Mouse (Mus musculus) ovary, postnatal 36 days (tissue): ENCODE measurements around the gene Lbhd2.

Source experiments
- DNase-seq: peaks from one replicate; pipeline ENCODE4 v3.0.0; 2022; ENCODE audit warnings: low spot score, mixed read lengths

The Lbhd2 gene

GRCm38 (mm10) chr12:111406622-111407021 is at the start of gene Lbhd2:
Gene Lbhd2, plus strand, starts transcription at chr12:111406809.
- no peak for DNase-seq

GRCm38 (mm10) chr12:111360671-111361070 is 45.9 kb upstream of the Lbhd2 start:
- DNase-seq, result no peak

GRCm38 (mm10) chr12:111361319-111362098 is 45.1 kb upstream of the Lbhd2 start:
- DNase-seq, result no peak

- DNase-seq, result no peak
Observed at GRCm38 (mm10) chr12:111364234-111364633, 42.4 kb upstream of the Lbhd2 start.

DNA sequence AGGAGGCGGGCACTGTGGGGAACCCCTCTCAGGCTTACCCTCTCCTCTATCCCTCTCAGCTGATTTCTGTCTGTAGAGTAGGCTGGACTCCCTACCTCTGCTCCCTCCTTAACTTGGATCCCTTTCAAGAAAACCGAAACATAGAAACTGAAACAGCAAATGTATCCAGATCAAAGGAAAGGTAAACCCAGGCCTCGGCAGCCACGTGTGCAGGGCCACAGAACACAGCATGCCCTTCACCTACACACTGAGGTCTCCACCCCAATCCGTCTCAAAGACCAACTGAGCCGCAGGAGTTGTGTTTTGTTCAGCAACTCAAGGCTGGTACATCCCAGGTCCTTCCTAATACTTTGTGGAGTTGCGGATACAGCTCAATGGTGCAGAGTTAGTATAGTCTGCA is 39.5 kb upstream of the Lbhd2 start:
- no peak for DNase-seq

DNA sequence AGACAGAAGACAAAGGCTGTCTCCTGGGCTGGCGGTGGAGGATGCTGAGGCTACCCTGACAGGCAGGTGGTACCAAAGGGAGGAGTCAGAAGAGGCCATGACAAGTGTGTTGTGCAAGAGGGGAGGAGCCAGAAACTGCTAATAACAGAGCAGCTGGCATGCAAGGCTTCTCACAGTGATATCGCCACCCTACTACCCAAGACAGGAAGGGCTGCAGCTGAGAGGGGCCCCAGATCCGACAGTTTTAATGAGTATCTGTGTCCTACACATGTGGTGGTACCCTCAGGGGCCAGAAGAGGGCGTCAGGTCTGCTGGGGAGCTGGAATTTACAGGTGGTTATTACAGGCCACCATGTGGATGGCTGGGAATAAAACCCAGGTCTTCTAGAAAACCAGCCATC is 36.4 kb upstream of the Lbhd2 start:
- no peak for DNase-seq

DNA sequence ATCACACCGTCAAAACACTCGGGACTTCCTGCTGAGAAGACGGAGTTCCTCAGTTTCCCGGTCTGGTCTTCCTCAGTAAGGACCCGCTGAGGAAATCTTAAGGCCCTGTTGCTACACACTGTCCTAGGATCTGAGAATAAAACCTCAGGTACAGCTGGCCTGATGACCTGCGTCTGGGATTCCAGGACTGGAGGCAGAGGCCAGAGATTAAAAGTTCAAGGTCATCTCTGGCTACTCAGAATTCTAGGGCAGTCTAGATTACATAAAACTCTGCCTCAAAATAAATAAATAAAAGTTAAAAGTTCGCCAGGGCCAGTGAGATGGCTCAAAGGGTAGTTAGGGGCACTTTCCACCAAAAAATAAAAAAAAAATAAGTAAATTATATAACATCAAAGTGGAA is 34.7 kb upstream of the Lbhd2 start:
- DNase-seq, result no peak

GRCm38 (mm10) chr12:111373411-111373810 is 33.2 kb upstream of the Lbhd2 start:
- DNase-seq, result no peak

- DNase-seq, result no peak
Observed at GRCm38 (mm10) chr12:111374727-111375126, 31.9 kb upstream of the Lbhd2 start.

DNA sequence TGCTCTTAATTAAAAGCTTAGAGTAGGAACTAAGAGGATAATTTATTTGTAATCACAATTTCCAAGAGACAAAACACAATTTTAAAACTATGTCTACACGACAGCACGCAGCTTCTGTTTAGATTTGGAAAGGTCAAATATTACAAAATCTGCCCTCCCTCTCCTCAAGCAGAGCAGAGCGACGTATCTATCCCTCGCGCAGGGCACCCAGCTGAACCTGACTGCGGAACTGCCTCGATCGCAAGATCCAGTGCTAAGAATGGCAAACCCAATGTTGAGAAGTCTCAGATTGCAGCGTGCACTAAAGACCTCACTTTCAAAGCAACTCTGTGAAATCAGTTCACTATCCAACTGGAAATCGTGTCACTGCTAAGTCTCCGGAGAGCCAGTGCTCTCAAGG is 31.1 kb upstream of the Lbhd2 start:
- DNase-seq, result no peak

GRCm38 (mm10) chr12:111376053-111376452 is 30.6 kb upstream of the Lbhd2 start:
- DNase-seq, result no peak

DNA sequence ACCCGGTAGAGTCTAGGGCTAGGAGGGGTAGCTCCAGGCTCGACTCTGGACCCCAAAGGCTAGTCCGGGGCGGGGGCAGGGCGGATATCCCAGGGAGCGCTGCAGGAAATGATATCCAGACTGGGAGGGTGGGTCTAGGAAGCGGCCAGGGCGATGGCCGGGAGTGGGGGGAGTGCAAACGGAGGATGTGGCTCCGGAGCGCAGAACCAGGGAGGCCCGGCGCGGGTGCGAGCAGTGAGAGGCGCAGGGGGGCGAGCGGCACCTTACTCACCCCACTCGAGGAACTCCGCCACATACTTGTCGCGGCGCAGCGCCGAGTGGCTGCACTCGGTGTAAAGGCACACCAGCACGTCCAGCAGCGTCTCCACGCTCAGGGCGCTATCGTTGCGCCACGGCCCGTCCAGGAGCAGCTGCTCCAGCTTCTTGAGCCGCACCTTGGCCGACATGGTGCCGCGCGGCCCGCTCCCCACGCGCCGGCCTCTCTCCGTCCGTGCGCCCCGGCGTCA is 29.7 kb upstream of the Lbhd2 start:
- peak; percentile 56 for DNase-seq

- DNase-seq, result peak; percentile 96
Observed at GRCm38 (mm10) chr12:111377376-111377973, 29.1 kb upstream of the Lbhd2 start, which contains the start of gene Cdc42bpb. Gene Cdc42bpb, minus strand, starts transcription at chr12:111377718.

- no peak for DNase-seq
Observed at GRCm38 (mm10) chr12:111377986-111378490, 28.6 kb upstream of the Lbhd2 start.

DNA sequence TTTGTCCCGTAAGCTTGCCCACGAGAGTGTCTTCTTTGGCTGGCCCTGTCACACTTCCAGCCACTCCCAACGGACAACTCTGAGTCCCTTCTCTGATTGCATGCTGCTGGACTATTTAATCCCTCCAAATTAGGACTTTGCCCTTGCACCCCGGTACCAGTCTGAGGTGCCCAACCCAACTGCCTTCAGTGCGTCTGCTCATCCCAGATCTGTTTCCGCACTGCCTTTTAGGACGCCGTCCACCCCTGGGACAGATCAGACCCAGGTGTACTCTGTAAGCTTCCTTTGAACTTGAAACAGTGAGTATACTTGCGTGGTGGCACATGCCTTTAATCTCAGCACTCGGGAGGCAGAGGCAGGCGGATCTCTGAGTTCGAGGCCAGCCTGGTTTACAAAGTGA is 27.8 kb upstream of the Lbhd2 start:
- DNase-seq, result no peak

DNA sequence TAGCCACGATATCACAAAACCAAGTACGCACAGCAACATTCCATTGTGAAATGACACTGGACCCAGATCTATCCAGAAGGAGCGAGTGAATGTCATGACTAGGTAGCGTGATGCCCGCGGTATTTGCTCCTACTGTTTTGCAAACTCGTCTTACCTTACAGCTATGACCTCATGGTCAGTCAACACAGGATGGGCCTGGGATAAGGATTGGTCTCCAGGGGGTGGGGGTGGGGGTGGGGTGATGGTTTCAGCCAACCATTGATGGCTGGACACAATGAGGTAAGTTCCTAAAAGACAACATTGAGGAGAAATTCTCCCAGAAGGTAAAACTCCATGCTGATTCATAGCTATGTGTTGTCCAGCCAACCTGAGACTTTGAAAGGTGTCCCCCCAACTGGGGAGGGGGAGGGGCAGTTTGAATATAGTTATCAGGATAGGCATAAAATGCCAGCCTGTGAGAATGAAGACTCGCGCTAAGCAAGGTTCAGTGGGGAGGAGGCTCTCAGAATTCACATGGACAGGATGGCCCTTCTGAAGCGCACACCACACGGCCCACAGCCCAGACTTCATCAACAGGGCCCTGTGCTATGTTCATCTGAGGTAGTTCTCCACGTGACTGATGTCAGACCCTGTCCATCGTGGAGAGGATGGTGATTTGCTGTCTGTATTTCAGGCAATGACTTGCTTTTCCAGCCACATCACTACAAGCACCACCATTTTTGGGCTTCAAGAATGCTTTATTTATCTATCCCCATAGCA is 20.5 kb upstream of the Lbhd2 start:
- no peak for DNase-seq

DNA sequence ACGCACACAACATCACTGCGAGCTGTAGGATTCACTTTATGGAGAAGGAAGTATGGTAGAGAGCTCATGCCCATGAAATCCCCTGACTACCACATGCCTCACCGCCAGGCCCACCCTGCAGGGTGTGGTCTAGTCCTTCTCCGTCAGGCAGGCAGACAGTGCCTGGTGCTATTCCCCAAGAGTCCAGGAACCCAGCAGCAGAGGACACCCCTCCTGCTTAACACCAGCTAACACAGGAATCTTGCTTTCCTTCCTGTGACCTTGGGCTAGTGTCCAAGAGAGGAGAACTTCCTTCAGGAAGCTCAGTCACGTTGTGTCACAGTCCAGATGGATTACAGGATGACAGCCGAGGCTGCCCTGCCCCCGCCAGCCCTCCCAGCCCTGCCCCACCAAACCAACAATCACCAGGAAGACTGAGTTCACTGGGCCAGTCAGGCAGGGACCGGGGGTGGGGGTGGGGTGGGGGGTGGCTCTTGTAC is 19.9 kb upstream of the Lbhd2 start:
- DNase-seq, result no peak

- DNase-seq, result no peak
Observed at GRCm38 (mm10) chr12:111387146-111387545, 19.5 kb upstream of the Lbhd2 start.

DNA sequence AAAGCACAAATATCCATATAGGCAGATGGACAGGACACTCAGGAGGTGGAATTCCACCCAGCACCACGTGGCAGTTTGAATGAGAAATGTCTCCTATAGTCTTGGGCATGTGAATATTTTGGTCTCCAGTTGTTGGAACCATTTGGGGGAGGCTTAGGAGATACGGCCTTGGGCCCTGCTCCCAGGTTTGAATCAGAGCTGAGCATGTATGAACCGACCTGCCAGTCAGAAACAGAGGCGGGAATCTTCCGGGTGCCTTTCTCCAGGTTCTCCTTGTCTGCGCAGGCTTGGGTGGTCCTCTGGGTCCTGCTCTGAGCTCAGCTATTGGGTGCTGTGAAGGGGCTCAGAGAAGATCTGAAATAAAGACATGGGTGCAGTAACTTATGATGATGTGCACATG is 12.6 kb upstream of the Lbhd2 start:
- no peak for DNase-seq

DNA sequence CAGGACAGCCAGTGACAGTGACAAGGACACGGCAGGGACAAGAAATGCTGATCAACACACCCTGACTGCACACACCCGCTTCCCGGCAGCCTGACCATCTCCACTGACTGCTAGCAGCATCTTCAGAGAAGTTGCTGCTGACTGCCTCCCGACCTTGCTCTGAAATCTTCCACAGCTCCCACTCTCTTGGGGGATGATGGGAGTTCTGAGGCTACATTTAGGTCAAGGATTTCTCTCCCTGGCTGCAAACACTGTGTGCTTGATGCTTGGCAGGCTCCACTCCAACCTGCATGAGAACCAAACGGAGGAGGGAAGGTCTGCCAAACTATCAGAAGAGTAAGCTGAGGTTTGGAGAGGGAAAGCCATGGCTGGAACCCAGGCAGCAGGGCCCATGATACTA is 9.6 kb upstream of the Lbhd2 start:
- DNase-seq, result no peak

DNA sequence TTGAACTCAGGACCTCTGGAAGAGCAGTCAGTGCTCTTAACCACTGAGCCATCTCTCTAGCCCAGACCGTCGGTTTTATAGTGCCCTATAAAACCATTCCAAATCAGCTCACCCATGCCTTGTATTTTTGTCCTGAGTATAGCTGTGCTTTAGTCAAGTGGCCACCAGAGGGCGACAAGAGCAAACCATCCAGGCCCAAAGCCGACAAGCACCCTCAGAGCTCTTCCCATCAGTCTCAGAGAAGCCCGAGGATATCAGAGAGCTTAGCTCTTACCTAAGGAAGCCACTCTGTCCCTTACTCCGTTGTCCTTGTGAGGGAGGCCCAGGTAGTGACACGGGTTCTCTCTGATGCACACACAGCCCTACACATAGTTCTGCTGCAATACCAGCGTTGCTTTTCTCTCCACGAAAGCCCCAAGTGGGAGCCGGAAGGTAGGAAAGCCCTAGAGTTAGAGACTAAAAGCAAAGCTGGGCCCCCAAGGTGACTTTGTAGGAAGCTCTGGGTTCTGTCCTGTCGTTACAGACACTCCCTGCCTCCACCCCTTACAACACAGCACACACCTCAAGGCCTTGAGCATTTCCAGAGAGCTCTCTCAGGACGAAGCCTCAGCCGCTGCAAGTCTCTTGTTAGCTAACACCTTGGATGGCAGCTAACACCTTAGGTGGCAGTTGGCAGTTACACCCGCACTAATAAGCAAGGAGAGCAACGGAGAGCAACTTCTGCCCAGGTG is 5.0 kb upstream of the Lbhd2 start:
- peak; percentile 70 for DNase-seq

DNA sequence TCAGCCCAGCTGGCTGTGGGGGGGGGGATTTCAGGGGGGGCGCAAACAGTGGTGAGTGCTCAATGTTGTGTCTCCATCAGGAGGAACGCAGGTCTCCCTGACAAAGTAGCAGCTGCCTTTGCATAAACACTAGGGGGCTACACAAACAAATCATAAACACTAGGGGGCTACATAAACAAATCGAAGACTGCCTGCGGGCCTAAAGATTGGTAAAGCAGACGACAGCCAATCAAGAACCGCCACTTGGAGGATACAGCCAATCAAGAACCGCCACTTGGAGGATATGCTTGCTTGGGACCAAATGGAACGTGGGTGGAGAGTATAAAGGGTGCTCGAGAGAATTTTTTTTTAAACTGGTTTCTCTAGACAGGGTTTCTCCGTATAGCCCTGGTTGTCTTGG is 1.7 kb upstream of the Lbhd2 start:
- no peak for DNase-seq
